Comparison of ENCODE assay signal across 18 mouse cellular contexts in the genomic region with DNA sequence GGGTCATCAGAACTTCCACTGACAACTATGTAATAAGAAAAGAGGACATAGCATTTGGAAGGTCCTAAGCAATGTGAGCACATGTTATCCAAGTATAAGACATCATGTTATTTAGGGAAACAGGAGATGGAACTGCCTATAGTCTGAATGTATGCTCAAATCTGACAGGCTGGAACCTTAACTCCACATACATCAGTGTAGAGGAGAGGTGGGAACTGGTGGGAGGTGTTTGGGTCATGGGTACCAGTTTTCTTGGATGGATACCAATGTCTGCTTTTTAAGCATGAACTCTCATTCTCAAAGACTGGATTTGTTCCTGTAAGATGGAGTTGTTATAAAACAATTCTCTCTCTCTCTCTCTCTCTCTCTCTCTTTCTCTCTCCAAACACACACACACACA. TPM values are rescaled to one million over a fixed set of nuclear protein-coding genes. Genes with fewer than 3 reads are reported as not detected.
DNase-seq lines count a peak whose midpoint lies in the region; ATAC-seq lines count a peak whose summit lies in the region.
"Had no signal": no experiment of that assay in that cellular context is flagged by ENCODE, and none has a peak within 500 bp of the region (broad histone marks: within the 10 kb centered on the region; RNA-seq: fewer than 3 reads in every experiment).

No protein-coding gene starts in this region.

- no peak overlapping the region for H3K4me2 ChIP-seq in liver, embryonic 11.5 days
- H3K4me2 ChIP-seq in liver, embryonic 13.5 days, result no peak overlapping the region
- no peak overlapping the region for H3K4me2 ChIP-seq in hindbrain, embryonic 16.5 days (ENCODE audit: low read length)
- H3K4me2 ChIP-seq: embryonic facial prominence, embryonic 13.5 days; forebrain, embryonic 12.5 days; hindbrain, embryonic 13.5 days had no signal

- DNase-seq in frontal cortex, adult 2 months (ENCODE audit: extremely low spot score in 1 of 2, low spot score in 1 of 2), result peak; percentile 28 to 46
- DNase-seq in frontal cortex, postnatal 10 days (ENCODE audit: low spot score in 2 of 2), result no peak
- DNase-seq in liver, embryonic 11.5 days (ENCODE audit: low spot score), result no peak
- no peak for DNase-seq in liver
- no peak for DNase-seq in liver, embryonic 13.5 days
- no peak for DNase-seq in cerebellum, adult 11 months
- DNase-seq: adrenal gland, postnatal 10 days; cerebellum, adult 18-20 months; cerebellum, adult 9-11 months; cerebellum, postnatal 36 days; gastrocnemius, adult 2 months; gastrocnemius, postnatal 25 days; heart, postnatal 10 days had no signal

- H3K4me1 ChIP-seq in liver, embryonic 11.5 days (replicated peaks; ENCODE audit: control insufficient read depth, insufficient read depth, low read length), result peaks cover 20% of the 10 kb centered on the region
- H3K4me1 ChIP-seq in liver, embryonic 13.5 days (replicated peaks), result peaks cover 59% of the 10 kb centered on the region
- no peaks in the 10 kb centered on the region for H3K4me1 ChIP-seq in hindbrain, embryonic 16.5 days (ENCODE audit: control insufficient read depth, insufficient read depth, low read depth, low read length)
- H3K4me1 ChIP-seq: embryonic facial prominence, embryonic 13.5 days; forebrain, embryonic 12.5 days; hindbrain, embryonic 13.5 days had no signal

- no peaks in the 10 kb centered on the region for H3K36me3 ChIP-seq in liver, embryonic 11.5 days (ENCODE audit: control insufficient read depth, insufficient read depth, low read length)
- no peaks in the 10 kb centered on the region for H3K36me3 ChIP-seq in liver, embryonic 13.5 days
- no peaks in the 10 kb centered on the region for H3K36me3 ChIP-seq in hindbrain, embryonic 16.5 days (ENCODE audit: control insufficient read depth, insufficient read depth, low read length)
- H3K36me3 ChIP-seq: embryonic facial prominence, embryonic 13.5 days; forebrain, embryonic 12.5 days; hindbrain, embryonic 13.5 days had no signal

- H3K27me3 ChIP-seq in liver, embryonic 11.5 days (replicated peaks; ENCODE audit: control insufficient read depth, insufficient read depth, low read length), result no peaks in the 10 kb centered on the region
- H3K27me3 ChIP-seq in liver, embryonic 13.5 days, result no peaks in the 10 kb centered on the region
- H3K27me3 ChIP-seq in hindbrain, embryonic 16.5 days (replicated peaks; ENCODE audit: control insufficient read depth, insufficient read depth, low read length), result no peaks in the 10 kb centered on the region
- H3K27me3 ChIP-seq: embryonic facial prominence, embryonic 13.5 days; forebrain, embryonic 12.5 days; hindbrain, embryonic 13.5 days had no signal

- no peak overlapping the region for H3K9ac ChIP-seq in liver, embryonic 11.5 days (ENCODE audit: low read depth, low read length)
- peak overlapping the region; percentile 50 for H3K9ac ChIP-seq in liver, embryonic 13.5 days
- no peak overlapping the region for H3K9ac ChIP-seq in hindbrain, embryonic 16.5 days (ENCODE audit: low read depth, low read length)
- H3K9ac ChIP-seq: embryonic facial prominence, embryonic 13.5 days; forebrain, embryonic 12.5 days; hindbrain, embryonic 13.5 days had no signal

- H3K27ac ChIP-seq in liver, embryonic 11.5 days (ENCODE audit: low read depth, low read length), result peak overlapping the region; percentile 82; the same call in 1 of the 2 replicates
- peak overlapping the region; percentile 91 for H3K27ac ChIP-seq in liver, embryonic 13.5 days
- H3K27ac ChIP-seq in hindbrain, embryonic 16.5 days (ENCODE audit: low read depth, low read length), result no peak overlapping the region
- H3K27ac ChIP-seq: embryonic facial prominence, embryonic 13.5 days; forebrain, embryonic 12.5 days; gastrocnemius, adult 2 months; hindbrain, embryonic 13.5 days had no signal

- H3K4me3 ChIP-seq in liver, embryonic 11.5 days (ENCODE audit: low read depth, low read length), result no peak overlapping the region
- no peak overlapping the region for H3K4me3 ChIP-seq in liver, embryonic 13.5 days (replicated peaks)
- no peak overlapping the region for H3K4me3 ChIP-seq in hindbrain, embryonic 16.5 days (ENCODE audit: low read length)
- H3K4me3 ChIP-seq: embryonic facial prominence, embryonic 13.5 days; forebrain, embryonic 12.5 days; gastrocnemius, adult 2 months; hindbrain, embryonic 13.5 days had no signal

- ATAC-seq in liver, embryonic 11.5 days (replicated peaks; ENCODE audit: low FRiP score), result no peak
- ATAC-seq in liver, embryonic 13.5 days (ENCODE audit: low read depth), result no peak
- no peak for ATAC-seq in hindbrain, embryonic 16.5 days
- ATAC-seq: forebrain, embryonic 16.5 days had no signal

- no peaks in the 10 kb centered on the region for H3K9me3 ChIP-seq in liver, embryonic 11.5 days (ENCODE audit: control insufficient read depth, low read length)
- H3K9me3 ChIP-seq in liver, embryonic 13.5 days (replicated peaks), result no peaks in the 10 kb centered on the region
- H3K9me3 ChIP-seq in hindbrain, embryonic 16.5 days (ENCODE audit: control insufficient read depth, low read length), result no peaks in the 10 kb centered on the region
- H3K9me3 ChIP-seq: embryonic facial prominence, embryonic 13.5 days; forebrain, embryonic 12.5 days; hindbrain, embryonic 13.5 days had no signal

RNA-seq across cellular contexts. Expression of a gene that starts 29.4 kb away (rescaled TPM):
- 31.8 and 35.8 TPM in 2 replicates for polyA plus RNA-seq in frontal cortex, adult 2 months (2012; rRNA removed)
- polyA plus RNA-seq in liver, embryonic 11.5 days (2014; fragmentation: Nextera tagmentation; extraction: Ambion mirVana), result 24.5 and 26.0 TPM in 2 replicates
- polyA plus RNA-seq in liver, embryonic 13.5 days (2015; fragmentation: Nextera tagmentation; extraction: Ambion mirVana), result 10.5 and 12.6 TPM in 2 replicates
- polyA plus RNA-seq in hindbrain, embryonic 16.5 days (2015; fragmentation: Nextera tagmentation; extraction: Ambion mirVana), result 28.0 and 32.3 TPM in 2 replicates

Comparison
In these comparisons a context has a peak if more than half of its experiments do, and no peak if none do; other contexts are left out.
1. DNase-seq: peak in frontal cortex, adult 2 months (2 of 2); none in frontal cortex, postnatal 10 days (0 of 2), liver, embryonic 11.5 days (single experiment), liver (single experiment), liver, embryonic 13.5 days (single experiment) and cerebellum, adult 11 months (single experiment).